Mouse (Mus musculus): ENCODE measurements at regions not wholly inside any gene's neighbourhood (a gene's known extent, or its start where the extent isn't known, plus 50 kb on each side); places are given as distances from the start of the nearest gene placed in this dataset.

GRCm38 (mm10) chr2:129961522-129961921 lies 50.6 kb upstream of the Tgm3 start:
- no peaks in the 10 kb centered on the region for H3K4me1 ChIP-seq (replicated peaks; ENCODE audit: control insufficient read depth, insufficient read depth, low read length)
- 79% methylated on average over 5 of the region's 5 CpGs for WGBS
- no peak overlapping the region for H3K27ac ChIP-seq (ENCODE audit: low read depth, low read length)
- no peaks in the 10 kb centered on the region for H3K9me3 ChIP-seq (ENCODE audit: control insufficient read depth, low read length)
- no peak overlapping the region for H3K4me3 ChIP-seq (ENCODE audit: low read depth, low read length)
- no peak overlapping the region for H3K9ac ChIP-seq (ENCODE audit: low read length)
- ATAC-seq (replicated peaks; ENCODE audit: low FRiP score), result no peak
- no peaks in the 10 kb centered on the region for H3K27me3 ChIP-seq (ENCODE audit: control insufficient read depth, insufficient read depth, low read length)
- no peak overlapping the region for H3K4me2 ChIP-seq (ENCODE audit: low read depth, low read length, severe bottlenecking)
- H3K36me3 ChIP-seq (ENCODE audit: control insufficient read depth, insufficient read depth, low read length), result no peaks in the 10 kb centered on the region
- no peak for DNase-seq (ENCODE audit: low spot score)
